Mouse (Mus musculus) yolk sac, embryonic 10.5 days (tissue): ENCODE measurements around the gene Fnbp1.

Experiments used
- DNase-seq: peaks from one replicate; pipeline ENCODE4 v3.0.0-alpha.2; 2017; ENCODE audit warnings: low spot score

Gene Fnbp1

DNA sequence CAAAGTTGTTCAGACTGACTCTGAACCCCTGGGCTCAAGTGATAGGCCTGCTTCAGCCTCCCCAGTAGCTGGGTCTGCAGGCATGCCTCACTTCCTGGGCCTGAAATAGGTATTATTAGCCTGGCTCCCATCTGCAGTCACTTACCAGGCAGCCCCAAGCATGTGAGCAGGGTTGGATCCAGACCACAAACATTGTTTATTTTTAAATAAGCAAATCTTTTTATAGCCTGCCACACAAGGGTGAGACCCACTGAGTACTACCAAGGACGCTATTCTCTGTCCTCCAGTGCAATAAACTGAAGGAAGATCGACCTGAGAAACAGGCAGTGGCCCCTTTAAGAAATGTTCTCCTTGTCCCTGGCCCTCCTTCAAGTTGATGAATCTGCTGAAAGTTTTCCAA is 17.1 kb downstream of the Fnbp1 start:
- no peak for DNase-seq

- no peak for DNase-seq
Observed at GRCm38 (mm10) chr2:31123493-31123892, 18.3 kb downstream of the Fnbp1 start.

DNA sequence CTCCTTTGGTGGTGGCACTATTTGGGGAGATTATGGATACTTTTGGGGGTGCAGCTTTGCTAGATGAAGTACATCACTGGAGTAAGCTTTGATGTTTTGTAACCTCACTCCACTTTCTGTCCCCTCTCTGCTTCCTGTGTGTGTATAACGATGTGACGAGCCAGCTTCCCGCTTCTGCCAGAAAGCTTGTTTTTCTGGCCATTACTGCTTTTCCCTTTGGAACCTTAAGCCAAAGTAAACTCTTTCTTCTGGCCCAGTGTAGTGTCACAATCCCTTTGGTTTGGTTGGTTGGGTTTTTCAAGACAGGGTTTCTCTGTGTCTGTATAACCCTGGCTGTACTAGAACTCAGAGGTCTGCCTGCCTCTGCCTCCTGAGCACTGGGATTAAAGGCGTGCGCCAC is 19.0 kb downstream of the Fnbp1 start:
- DNase-seq, result no peak

- peak; percentile 61 for DNase-seq
Observed at GRCm38 (mm10) chr2:31121131-31121693, 20.6 kb downstream of the Fnbp1 start.

- DNase-seq, result no peak
Observed at GRCm38 (mm10) chr2:31119795-31120194, 22.0 kb downstream of the Fnbp1 start.

- no peak for DNase-seq
Observed at GRCm38 (mm10) chr2:31118639-31119380, 23.0 kb downstream of the Fnbp1 start.

DNA sequence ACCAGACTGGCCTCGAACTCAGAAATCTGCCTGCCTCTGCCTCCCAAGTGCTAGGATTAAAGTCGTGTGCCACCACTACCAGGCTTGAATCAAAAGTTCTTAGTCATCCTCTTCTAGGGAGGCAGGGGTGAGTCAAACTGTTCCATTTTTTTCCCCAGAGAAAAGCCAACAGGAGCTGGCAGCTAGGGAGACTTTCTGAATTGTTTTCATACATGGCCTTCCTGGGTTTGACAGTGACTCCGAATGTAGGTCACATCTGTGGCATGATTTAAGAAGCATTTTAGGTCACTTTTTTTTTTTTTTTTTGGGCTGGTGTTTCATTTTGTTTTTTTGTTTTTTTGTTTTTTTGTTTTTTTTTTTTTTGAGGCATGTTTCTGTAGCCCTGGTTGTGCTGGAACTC is 23.6 kb downstream of the Fnbp1 start:
- no peak for DNase-seq

- DNase-seq, result no peak
Observed at GRCm38 (mm10) chr2:31115943-31116731, 25.7 kb downstream of the Fnbp1 start.

DNA sequence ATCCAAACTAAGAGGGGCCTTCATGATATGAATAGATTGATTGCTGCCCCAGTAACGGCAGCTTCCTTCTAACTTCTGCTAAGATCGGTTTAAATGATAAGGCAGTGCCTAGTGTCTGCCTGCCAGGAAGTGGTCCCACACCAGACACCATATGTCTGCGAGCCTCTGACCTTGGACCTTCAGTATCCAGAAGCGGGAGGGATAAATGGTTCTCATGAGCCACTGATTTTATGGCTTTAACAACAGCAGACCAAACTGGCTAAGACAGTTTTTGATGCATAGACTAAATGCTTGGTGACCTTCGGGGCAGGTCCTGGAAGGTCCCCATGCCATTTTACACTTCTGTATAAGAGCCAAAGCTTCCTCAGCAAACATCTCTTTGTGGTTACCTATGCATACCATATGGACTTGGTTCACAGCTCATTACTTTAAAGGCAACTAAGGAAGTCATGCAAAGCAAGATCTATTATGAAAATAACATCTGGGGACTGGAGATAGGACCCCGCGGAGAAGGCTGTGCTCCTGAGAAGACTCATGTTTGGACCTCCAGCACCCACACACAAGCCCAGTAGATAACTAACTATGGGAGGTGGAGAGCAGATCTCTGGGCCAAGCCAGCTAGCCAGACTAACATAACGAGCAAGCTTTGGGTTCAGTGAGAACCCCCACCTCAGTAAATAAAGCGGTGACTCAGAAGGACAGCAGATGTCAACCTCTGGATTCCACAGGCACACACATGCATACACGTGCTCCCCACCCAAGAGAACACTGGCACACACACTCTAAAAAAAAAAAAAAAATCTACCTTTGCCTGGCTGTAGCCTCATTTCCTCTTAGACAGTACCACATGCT is 26.5 kb downstream of the Fnbp1 start:
- DNase-seq, result no peak

DNA sequence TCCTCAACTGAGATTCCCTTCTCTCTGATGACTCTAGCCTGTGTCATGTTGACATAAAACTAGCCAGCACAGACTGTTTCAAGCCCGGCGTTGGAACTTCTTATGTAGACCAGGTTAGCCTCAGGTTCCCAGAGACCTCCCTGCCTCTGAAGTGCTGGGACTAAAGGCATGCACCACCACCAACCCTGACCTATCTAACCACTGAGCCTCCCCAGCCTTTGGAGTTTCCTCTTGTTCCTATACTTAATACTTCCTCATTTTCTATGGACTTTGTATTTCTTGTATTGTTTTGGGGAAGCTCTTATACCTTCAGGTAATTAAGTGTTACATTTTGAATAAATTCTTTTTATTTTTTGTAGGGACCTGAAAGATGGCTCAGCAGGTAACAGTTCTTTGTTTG is 27.6 kb downstream of the Fnbp1 start:
- DNase-seq, result no peak

DNA sequence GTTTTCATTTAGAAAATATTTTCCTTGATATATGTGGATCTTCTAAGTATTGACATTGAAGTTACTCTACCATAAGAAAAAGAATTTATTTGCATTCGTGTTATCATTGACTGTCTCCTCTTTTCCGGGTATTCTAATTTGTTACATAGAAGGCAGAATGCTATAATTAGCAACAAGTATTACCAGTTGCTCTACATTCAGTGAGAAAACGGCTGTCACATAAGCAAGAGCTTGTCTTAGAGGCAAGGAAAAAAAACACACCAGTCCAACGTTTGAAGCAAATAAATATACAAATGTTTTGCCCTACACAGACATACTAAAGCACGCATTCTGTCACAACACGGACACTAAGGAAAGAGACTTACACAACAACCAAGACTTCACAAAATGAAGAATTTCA is 30.1 kb downstream of the Fnbp1 start:
- no peak for DNase-seq

DNA sequence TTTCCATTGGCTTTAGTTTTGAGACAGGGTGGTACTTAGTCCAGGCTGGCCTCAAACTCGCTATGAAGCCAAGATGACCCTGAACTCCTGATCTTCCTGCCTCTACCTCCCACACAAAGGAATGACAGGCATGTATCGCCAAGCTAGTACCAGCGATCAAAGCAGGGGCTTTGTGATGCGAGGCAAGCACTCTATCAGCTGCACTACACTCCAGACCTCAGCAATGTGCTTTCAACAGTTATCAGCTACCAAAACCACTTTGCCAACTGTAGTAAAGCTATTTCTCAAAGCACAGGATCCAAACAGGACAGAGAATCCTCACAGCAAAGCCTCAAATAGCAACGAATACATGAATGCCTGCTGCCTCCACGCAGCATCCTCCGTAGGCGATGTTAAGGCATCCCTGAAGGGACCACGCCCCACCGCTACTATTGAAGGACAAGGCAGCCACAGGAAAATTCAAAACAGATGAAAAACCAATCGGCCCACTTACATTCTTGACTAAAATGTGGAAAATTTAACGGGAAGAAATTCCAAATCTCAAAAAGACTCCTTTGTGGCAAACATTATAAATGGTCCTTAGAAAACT is 31.8 kb downstream of the Fnbp1 start:
- DNase-seq, result no peak

- DNase-seq, result no peak
Observed at GRCm38 (mm10) chr2:31108186-31108585, 33.6 kb downstream of the Fnbp1 start.

GRCm38 (mm10) chr2:31106621-31107320 is 35.0 kb downstream of the Fnbp1 start:
- DNase-seq, result no peak

GRCm38 (mm10) chr2:31106004-31106403 is 35.8 kb downstream of the Fnbp1 start:
- DNase-seq, result no peak

- no peak for DNase-seq
Observed at GRCm38 (mm10) chr2:31105279-31105678, 36.5 kb downstream of the Fnbp1 start.

DNA sequence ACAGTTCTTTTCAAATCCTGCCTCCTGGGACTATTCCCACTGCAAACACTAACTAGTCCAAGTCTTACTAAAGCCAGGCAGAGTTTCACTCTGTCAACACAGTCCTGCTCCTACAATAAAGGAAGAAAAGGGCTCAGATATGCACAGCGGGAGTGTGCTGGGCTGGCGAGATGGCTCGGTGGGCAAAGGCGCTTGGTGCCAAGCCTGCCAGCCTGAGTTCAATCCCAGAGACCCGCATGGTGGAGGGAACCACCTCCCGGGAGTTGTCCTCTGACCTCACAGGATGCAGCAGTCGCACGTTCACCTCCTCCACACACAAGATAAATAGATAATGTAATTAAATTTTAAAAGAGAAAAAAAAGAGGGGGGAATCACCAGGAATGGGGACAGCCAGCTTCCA is 38.5 kb downstream of the Fnbp1 start:
- DNase-seq, result no peak

GRCm38 (mm10) chr2:31101285-31101684 is 40.5 kb downstream of the Fnbp1 start:
- peak; percentile 27 for DNase-seq

DNA sequence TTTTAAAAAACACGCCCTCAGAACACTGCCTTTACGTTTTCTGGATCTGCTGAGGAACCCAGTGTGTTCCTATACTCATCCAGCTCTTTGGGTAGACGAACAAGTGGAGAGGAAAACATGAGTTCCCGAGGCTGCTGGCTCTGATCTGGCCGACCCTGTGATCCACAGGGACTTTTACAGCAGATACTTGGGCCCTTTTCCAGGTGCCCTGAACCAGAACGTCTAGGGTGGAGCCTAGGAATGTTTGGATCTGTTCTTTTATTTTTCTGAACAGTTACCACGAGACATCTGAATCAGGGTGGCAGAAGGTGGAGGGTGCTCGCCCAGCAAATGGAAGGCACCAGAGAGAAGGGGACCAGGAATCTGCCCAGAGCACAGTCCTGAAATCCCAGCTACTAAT is 42.7 kb downstream of the Fnbp1 start:
- DNase-seq, result no peak

- DNase-seq, result no peak
Observed at GRCm38 (mm10) chr2:31098616-31099015, 43.2 kb downstream of the Fnbp1 start.

DNA sequence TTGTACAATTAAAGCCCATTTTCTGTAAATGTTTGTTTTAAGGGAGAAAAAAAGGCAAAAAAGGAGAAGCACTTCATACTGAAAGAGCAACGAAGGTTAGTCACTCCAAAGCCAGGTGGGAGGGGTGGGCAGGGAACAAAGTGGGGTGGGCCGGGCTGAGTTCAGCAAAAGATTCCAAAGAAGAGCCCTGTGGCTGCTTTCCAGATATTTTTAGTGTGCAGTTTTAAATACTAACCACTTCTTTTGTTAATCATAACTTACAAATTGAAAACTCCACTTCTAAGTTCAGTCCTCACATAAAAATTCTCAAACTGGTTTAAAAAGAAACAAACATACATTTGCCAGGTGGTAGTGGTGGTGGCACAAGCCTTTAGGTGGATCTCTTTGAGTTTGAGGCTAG is 44.5 kb downstream of the Fnbp1 start:
- no peak for DNase-seq
